Mouse (Mus musculus) midbrain, embryonic 16.5 days (tissue): ENCODE data around the gene Rsrc1. TPM values are rescaled to one million over a fixed set of nuclear protein-coding genes. Genes with fewer than 3 reads are reported as not detected.

Experiments
- ATAC-seq: fragments of 200-750 bp; cut with Nextera tagmentation; 2 replicates; pipeline ENCODE4 v1.8.0; 2017; ENCODE audit warnings: moderate TSS enrichment
- H3K27ac ChIP-seq: fragments of 300-500 bp; sonication (generic); 2 replicates; pipeline ENCODE4 v1.5.1; 2014; ENCODE audit warnings: mild to moderate bottlenecking, low read length, mixed read lengths
- H3K27me3 ChIP-seq: fragments of 300-500 bp; sonication (generic); 2 replicates; pipeline ENCODE4 v1.6.1; 2014; ENCODE audit warnings: low read depth, low read length, mixed read lengths; ENCODE audit not compliant: control insufficient read depth, insufficient read depth
- H3K36me3 ChIP-seq: fragments of 300-500 bp; sonication (generic); 2 replicates; pipeline ENCODE4 v1.6.1; 2014; ENCODE audit warnings: mild to moderate bottlenecking, low read length, moderate library complexity, mixed read lengths; ENCODE audit not compliant: control insufficient read depth, insufficient read depth
- H3K4me1 ChIP-seq: fragments of 300-500 bp; sonication (generic); 2 replicates; pipeline ENCODE4 v1.6.1; 2014; ENCODE audit warnings: mild to moderate bottlenecking, low read length, mixed read lengths; ENCODE audit not compliant: control insufficient read depth, insufficient read depth
- H3K4me2 ChIP-seq: fragments of 300-500 bp; sonication (generic); 2 replicates; pipeline ENCODE4 v1.6.1; 2014; ENCODE audit warnings: mild to moderate bottlenecking, low read length, mixed read lengths
- H3K4me3 ChIP-seq: fragments of 300-500 bp; sonication (generic); 2 replicates; pipeline ENCODE4 v1.5.1; 2014; ENCODE audit warnings: low read depth, mild to moderate bottlenecking, low read length, moderate library complexity, mixed read lengths
- H3K9ac ChIP-seq: fragments of 300-500 bp; sonication (generic); 2 replicates; pipeline ENCODE4 v1.6.1; 2014; ENCODE audit warnings: low read depth, low read length, mixed read lengths
- H3K9me3 ChIP-seq: fragments of 300-500 bp; sonication (generic); replicated peaks from 2 replicates; pipeline ENCODE4 v1.6.1; 2014; ENCODE audit warnings: mild to moderate bottlenecking, low read length, mixed read lengths; ENCODE audit not compliant: control insufficient read depth, poor library complexity, severe bottlenecking
- WGBS: fragments of 180-500 bp; shearing (Covaris S2); extraction: QIAGEN DNeasy Blood & Tissue Kit; methylation state at CpG from one replicate; pipeline ENCODE4 v1.1.7; 2014; 5-methylcytosine and 5-hydroxymethylcytosine counted together
- polyA plus RNA-seq: library from polyadenylated mRNA; unstranded; fragments of >200 nt; fragmentation: Nextera tagmentation; extraction: Ambion mirVana; gene quantifications from 2 replicates; pipeline ENCODE4 v1.2.1, GENCODE M21; 2015

Rsrc1 gene
- polyA plus RNA-seq, 1 experiment from 2014 or later = 42.4 TPM

DNA sequence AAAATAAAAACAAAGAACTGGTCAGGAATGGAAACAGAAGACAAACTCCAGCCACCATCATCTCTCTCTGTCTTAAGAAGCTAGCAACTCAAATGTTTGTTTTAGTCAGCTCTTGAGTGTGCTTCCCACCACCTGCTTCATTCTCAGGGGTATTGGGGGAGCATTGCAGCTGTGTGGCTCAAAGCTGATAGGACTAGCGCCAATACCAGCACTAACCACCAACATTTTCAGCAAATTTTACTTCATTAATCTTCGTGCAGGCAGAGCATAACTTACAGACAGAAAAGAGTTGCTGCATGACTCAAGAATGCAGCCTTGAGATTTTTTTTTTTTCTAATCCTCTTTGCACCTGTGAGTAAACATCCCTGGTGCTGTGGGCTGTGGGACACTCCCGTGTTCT, 358.4 kb downstream of the Rsrc1 start:
- H3K9me3 ChIP-seq = no peaks in the 10 kb centered on the region
- WGBS = 48% methylated on average over 3 of the region's 3 CpGs

GRCm38 (mm10) chr3:67340921-67341320, 359.7 kb downstream of the Rsrc1 start:
- ATAC-seq = no peak
- WGBS = 38% methylated on average over 7 of the region's 7 CpGs
- Histone ChIP-seq H3K4me1 (peaks cover 4% of the 10 kb centered on the region; the same call in 1 of the 2 replicates), H3K4me3 (no peak overlapping the region), H3K36me3 (no peaks in the 10 kb centered on the region), H3K27me3 (no peaks in the 10 kb centered on the region), H3K4me2 (no peak overlapping the region), H3K9ac (no peak overlapping the region), H3K27ac (no peak overlapping the region), H3K9me3 (no peaks in the 10 kb centered on the region)

More for the DNA sequence above, 358.4 kb downstream of the Rsrc1 start:
- no peak overlapping the region for H3K4me3 ChIP-seq
- no peak overlapping the region for H3K4me2 ChIP-seq
- ATAC-seq = no peak
- H3K9ac ChIP-seq = no peak overlapping the region
- no peak overlapping the region for H3K27ac ChIP-seq
- no peaks in the 10 kb centered on the region for H3K27me3 ChIP-seq
- H3K4me1 ChIP-seq = peaks cover 4% of the 10 kb centered on the region; the same call in 1 of the 2 replicates
- no peaks in the 10 kb centered on the region for H3K36me3 ChIP-seq

- peak; percentile 65; the same call in 1 of the 2 replicates for ATAC-seq
Measured at GRCm38 (mm10) chr3:67343004-67343662, 361.9 kb downstream of the Rsrc1 start.

DNA sequence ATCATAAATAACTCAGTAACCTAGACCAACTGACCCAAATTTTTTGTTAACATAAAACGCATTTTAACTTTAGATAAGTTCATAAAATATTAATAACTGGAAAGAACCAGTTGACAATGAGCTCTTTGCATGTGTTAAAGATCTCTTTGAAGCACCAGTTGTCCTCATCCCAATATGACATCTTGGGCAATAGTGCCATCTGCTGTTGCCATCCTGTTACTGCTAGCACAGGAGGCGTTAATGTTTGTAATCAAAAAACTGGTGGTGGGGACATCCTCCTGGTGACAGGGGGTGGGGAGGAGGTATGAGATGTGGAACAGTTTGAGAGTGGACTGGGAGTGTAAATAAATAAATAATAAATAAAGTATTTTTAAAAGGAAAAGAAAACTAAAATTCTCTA, 363.4 kb downstream of the Rsrc1 start:
- 7% methylated on average over 2 of the region's 2 CpGs for WGBS
- Histone ChIP-seq H3K4me3 (no peak overlapping the region), H3K9ac (no peak overlapping the region), H3K4me1 (peaks cover 4% of the 10 kb centered on the region; the same call in 1 of the 2 replicates), H3K27me3 (no peaks in the 10 kb centered on the region), H3K27ac (no peak overlapping the region), H3K36me3 (no peaks in the 10 kb centered on the region), H3K4me2 (no peak overlapping the region), H3K9me3 (no peaks in the 10 kb centered on the region)
- ATAC-seq = 0 out of 2 replicates have a peak, but pooled peaks have one; percentile 29

More at GRCm38 (mm10) chr3:67343004-67343662, 361.9 kb downstream of the Rsrc1 start:
- Histone ChIP-seq H3K27ac (no peak overlapping the region), H3K4me2 (no peak overlapping the region), H3K27me3 (no peaks in the 10 kb centered on the region), H3K9ac (no peak overlapping the region), H3K4me3 (no peak overlapping the region), H3K36me3 (no peaks in the 10 kb centered on the region), H3K9me3 (no peaks in the 10 kb centered on the region), H3K4me1 (peaks cover 4% of the 10 kb centered on the region; the same call in 1 of the 2 replicates)
- 56% methylated on average over 5 of the region's 5 CpGs for WGBS

DNA sequence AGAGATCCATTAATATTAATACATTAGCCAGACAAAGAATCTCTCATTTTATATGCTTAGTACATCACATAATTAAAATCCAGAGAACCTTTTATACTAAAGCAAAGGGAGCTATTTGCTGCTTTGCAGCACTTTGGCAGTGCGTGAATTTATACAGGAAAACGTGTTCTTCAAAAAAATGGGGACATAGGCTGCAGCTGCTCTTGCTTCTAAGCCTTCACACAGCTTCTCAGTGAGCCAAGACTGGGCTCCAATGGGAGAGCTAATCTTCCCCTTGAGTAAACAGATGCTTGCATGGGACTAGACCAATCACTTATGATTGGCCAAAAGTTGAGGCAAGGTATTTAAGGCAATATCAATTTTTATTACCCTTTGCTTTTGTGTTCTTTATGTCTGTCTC, 365.5 kb downstream of the Rsrc1 start:
- H3K9me3 ChIP-seq = no peaks in the 10 kb centered on the region
- H3K4me1 ChIP-seq = peaks cover 1% of the 10 kb centered on the region; the same call in 1 of the 2 replicates
- H3K4me2 ChIP-seq = no peak overlapping the region
- H3K27me3 ChIP-seq = no peaks in the 10 kb centered on the region
- H3K27ac ChIP-seq = no peak overlapping the region
- no peak for ATAC-seq
- no peak overlapping the region for H3K4me3 ChIP-seq
- no peaks in the 10 kb centered on the region for H3K36me3 ChIP-seq
- 32% methylated on average over 2 of the region's 2 CpGs for WGBS
- H3K9ac ChIP-seq = no peak overlapping the region

DNA sequence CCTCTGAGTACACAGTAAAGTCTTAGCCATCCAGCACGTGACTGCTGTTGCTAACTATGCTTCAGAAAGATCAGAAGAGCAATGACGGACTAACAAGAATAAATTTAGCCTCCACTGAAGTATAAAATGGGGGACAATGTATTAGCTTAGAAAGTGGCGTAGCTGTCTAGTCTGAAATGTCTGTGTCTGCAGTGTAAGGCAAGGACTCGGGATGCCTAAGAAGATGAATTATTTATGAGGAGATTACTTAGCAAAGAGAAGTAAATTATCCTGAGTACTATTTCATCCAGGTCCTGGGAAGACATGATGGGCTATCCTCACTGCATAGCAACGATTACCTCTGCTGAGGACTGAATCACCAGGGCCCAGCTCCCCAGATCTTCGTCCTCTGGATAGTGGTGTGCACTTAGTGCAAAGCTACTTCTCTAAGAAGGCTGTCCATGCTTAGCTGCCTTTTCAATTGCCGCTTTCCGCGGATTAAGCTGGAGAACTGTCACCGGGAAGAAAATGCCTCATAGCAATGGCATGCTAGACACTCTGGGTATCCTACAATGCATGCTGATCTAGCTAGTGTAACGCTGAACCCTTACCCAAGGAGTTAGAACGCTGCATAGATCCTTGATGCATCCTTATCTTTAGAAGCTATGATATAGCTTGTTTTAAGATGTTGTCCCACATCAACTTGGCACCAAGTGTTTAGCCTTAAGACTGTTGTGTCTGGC, 370.4 kb downstream of the Rsrc1 start:
- peak; percentile 70 for ATAC-seq
- no peaks in the 10 kb centered on the region for H3K27me3 ChIP-seq
- H3K9ac ChIP-seq = no peak overlapping the region
- WGBS = 27% methylated on average over 12 of the region's 12 CpGs
- H3K9me3 ChIP-seq = no peaks in the 10 kb centered on the region
- H3K36me3 ChIP-seq = no peaks in the 10 kb centered on the region
- peaks cover 5% of the 10 kb centered on the region for H3K4me1 ChIP-seq
- no peak overlapping the region; the same call in 1 of the 2 replicates for H3K27ac ChIP-seq
- H3K4me2 ChIP-seq = no peak overlapping the region
- no peak overlapping the region for H3K4me3 ChIP-seq

DNA sequence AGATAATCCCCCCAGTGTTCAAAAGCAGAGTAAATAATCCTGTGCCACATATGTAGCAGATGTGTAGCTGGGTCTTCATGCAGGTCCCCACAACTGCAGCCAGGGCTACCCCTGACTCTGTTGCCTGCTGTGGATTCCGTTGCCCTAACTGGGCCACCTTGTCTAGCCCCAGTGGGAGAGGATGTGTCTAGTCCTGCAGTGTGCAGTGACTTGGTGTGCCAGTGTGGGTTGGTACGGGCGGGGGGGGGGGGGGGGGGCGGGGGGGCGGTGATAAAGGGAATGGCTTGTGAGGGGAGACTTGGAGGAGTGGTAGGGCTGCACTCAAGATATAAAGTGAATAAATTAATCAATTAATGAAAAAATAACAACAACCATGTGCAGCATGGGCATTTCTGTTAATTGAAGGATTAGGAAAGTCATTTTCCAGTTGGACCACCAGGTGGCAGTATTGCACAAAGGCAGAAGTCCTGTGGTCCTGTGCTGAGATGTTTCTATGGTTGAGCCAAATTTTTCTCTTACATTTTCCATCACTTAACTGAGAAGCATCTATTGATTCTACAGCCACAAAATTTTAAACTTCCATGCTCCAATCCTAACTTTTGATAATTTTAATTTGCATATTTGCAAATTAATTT, 371.1 kb downstream of the Rsrc1 start:
- WGBS = 10% methylated on average over 3 of the region's 5 CpGs
- no peak overlapping the region for H3K27ac ChIP-seq

DNA sequence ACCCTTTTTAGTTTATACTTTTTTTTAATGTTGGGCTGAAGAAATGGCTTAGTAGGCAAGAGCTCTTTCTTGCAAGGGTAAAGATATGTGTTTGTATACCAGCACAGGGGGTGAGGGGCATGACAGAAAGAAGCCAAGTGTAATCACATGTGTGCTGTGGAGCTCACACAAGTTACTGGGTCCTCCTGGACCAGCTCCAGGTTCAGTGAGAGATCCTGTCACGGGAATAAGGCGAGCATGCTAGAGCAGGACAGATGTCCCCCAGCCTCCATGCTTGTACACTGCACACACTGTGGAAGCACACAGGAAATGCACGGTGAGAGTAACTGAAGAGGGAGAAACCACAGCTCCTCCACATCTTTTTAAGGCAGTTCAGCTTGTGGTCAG, 371.6 kb downstream of the Rsrc1 start:
- H3K4me2 ChIP-seq = no peak overlapping the region
- no peaks in the 10 kb centered on the region for H3K36me3 ChIP-seq
- no peaks in the 10 kb centered on the region for H3K27me3 ChIP-seq
- 0 out of 2 replicates have a peak, but pooled peaks have one; percentile 4 for ATAC-seq
- no peak overlapping the region for H3K9ac ChIP-seq
- H3K4me3 ChIP-seq = no peak overlapping the region
- no peaks in the 10 kb centered on the region for H3K9me3 ChIP-seq
- H3K27ac ChIP-seq = no peak overlapping the region
- 89% methylated on average over 3 of the region's 3 CpGs for WGBS
- peaks cover 5% of the 10 kb centered on the region for H3K4me1 ChIP-seq

More for the DNA sequence above, 371.1 kb downstream of the Rsrc1 start:
- peak; percentile 80 for ATAC-seq
- H3K27me3 ChIP-seq = no peaks in the 10 kb centered on the region
- H3K4me2 ChIP-seq = no peak overlapping the region
- no peak overlapping the region for H3K4me3 ChIP-seq
- H3K4me1 ChIP-seq = peaks cover 5% of the 10 kb centered on the region
- H3K9ac ChIP-seq = no peak overlapping the region
- no peaks in the 10 kb centered on the region for H3K9me3 ChIP-seq
- H3K36me3 ChIP-seq = no peaks in the 10 kb centered on the region

DNA sequence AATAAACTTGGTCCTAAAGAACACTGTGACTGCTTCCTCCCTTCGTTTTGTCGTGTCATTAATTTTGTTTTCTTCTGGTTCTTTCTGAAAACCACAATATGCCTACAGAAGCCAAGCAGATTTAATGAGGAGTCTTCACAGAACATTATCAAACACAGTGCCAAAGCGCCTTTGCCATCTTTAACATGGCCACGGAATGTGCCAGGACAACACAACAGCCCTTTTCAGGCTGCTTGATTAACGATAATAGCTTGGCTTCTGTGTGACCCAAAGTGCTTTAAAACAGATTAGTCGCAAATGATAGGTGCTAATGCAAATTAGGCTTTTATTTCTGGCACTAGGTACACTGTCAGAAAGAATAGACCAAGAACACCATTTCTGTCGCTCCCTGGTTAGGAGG, 377.2 kb downstream of the Rsrc1 start:
- no peak for ATAC-seq
- H3K27ac ChIP-seq = no peak overlapping the region
- no peaks in the 10 kb centered on the region for H3K4me1 ChIP-seq
- H3K4me3 ChIP-seq = no peak overlapping the region
- H3K27me3 ChIP-seq = no peaks in the 10 kb centered on the region
- H3K36me3 ChIP-seq = no peaks in the 10 kb centered on the region
- WGBS = 74% methylated on average over 7 of the region's 7 CpGs
- no peaks in the 10 kb centered on the region for H3K9me3 ChIP-seq
- H3K9ac ChIP-seq = no peak overlapping the region
- H3K4me2 ChIP-seq = no peak overlapping the region
